Mouse (Mus musculus): ENCODE results near the gene C2cd2.

The C2cd2 gene

GRCm38 (mm10) chr16:97941844-97942243 lies 20.6 kb downstream of the C2cd2 start:
- DNase-seq: no peak

GRCm38 (mm10) chr16:97940471-97940973 lies 21.9 kb downstream of the C2cd2 start:
- DNase-seq: no peak

GRCm38 (mm10) chr16:97935815-97936214 lies 26.6 kb downstream of the C2cd2 start:
- no peak for DNase-seq

- peak; percentile 32 for DNase-seq
Observed at GRCm38 (mm10) chr16:97930231-97930630, 32.2 kb downstream of the C2cd2 start.

- peak; percentile 20 for DNase-seq
Observed at GRCm38 (mm10) chr16:97929520-97929919, 32.9 kb downstream of the C2cd2 start.

GRCm38 (mm10) chr16:97927331-97927938 lies 35.0 kb downstream of the C2cd2 start:
- DNase-seq: no peak

GRCm38 (mm10) chr16:97926381-97926780 lies 36.0 kb downstream of the C2cd2 start:
- no peak for DNase-seq

- no peak for DNase-seq
Observed at GRCm38 (mm10) chr16:97925760-97926159, 36.6 kb downstream of the C2cd2 start.

GRCm38 (mm10) chr16:97923700-97924099 lies 38.7 kb downstream of the C2cd2 start:
- DNase-seq: no peak

GRCm38 (mm10) chr16:97922779-97923126 lies 39.6 kb downstream of the C2cd2 start:
- DNase-seq: no peak

GRCm38 (mm10) chr16:97921961-97922778 lies 40.2 kb downstream of the C2cd2 start:
- DNase-seq: peak; percentile 93

- DNase-seq: no peak
Observed at GRCm38 (mm10) chr16:97920621-97921020, 41.8 kb downstream of the C2cd2 start.

GRCm38 (mm10) chr16:97919793-97920192 lies 42.6 kb downstream of the C2cd2 start:
- no peak for DNase-seq

- DNase-seq: no peak
Observed at GRCm38 (mm10) chr16:97912873-97913272, 49.5 kb downstream of the C2cd2 start.

GRCm38 (mm10) chr16:97909356-97909755 lies 53.0 kb downstream of the C2cd2 start:
- DNase-seq: no peak

GRCm38 (mm10) chr16:97907496-97907895 lies 54.9 kb downstream of the C2cd2 start:
- no peak for DNase-seq

GRCm38 (mm10) chr16:97906337-97906736 lies 56.1 kb downstream of the C2cd2 start:
- DNase-seq: no peak

GRCm38 (mm10) chr16:97905449-97905991 lies 56.9 kb downstream of the C2cd2 start:
- no peak for DNase-seq

GRCm38 (mm10) chr16:97904035-97904434 lies 58.4 kb downstream of the C2cd2 start:
- DNase-seq: no peak

GRCm38 (mm10) chr16:97897346-97898024 lies 64.9 kb downstream of the C2cd2 start:
- DNase-seq: peak; percentile 67

- no peak for DNase-seq
Observed at GRCm38 (mm10) chr16:97887762-97888161, 74.6 kb downstream of the C2cd2 start.

- no peak for DNase-seq
Observed at GRCm38 (mm10) chr16:97883696-97884095, 78.7 kb downstream of the C2cd2 start.

- DNase-seq: no peak
Observed at GRCm38 (mm10) chr16:97882891-97883290, 79.5 kb downstream of the C2cd2 start.

Data from kidney, postnatal 10 days (tissue).